Mouse (Mus musculus) heart, embryonic 15.5 days (tissue): ENCODE data around the gene Chd3. TPM values are rescaled to one million over a fixed set of nuclear protein-coding genes. Genes with fewer than 3 reads are reported as not detected.

Experiments used
- ATAC-seq: fragments of 200-750 bp; cut with Nextera tagmentation; replicated peaks from 2 replicates; pipeline ENCODE4 v1.8.0; 2017; ENCODE audit warnings: low read depth, moderate TSS enrichment; ENCODE audit not compliant: insufficient number of reproducible peaks, insufficient read depth, low FRiP score
- H3K27ac ChIP-seq: fragments of 300-500 bp; sonication (generic); 2 replicates; pipeline ENCODE4 v1.5.1; 2015; ENCODE audit warnings: mild to moderate bottlenecking, inconsistent platforms
- H3K27me3 ChIP-seq: fragments of 300-500 bp; sonication (generic); 2 replicates; pipeline ENCODE4 v1.6.1; 2015; ENCODE audit warnings: inconsistent platforms
- H3K36me3 ChIP-seq: fragments of 300-500 bp; sonication (generic); 2 replicates; pipeline ENCODE4 v1.6.1; 2015; ENCODE audit warnings: mild to moderate bottlenecking, inconsistent platforms
- H3K4me1 ChIP-seq: fragments of 300-500 bp; sonication (generic); replicated peaks from 2 replicates; pipeline ENCODE4 v1.6.1; 2015; ENCODE audit warnings: inconsistent platforms
- H3K4me2 ChIP-seq: fragments of 300-500 bp; sonication (generic); 2 replicates; pipeline ENCODE4 v1.6.1; 2015; ENCODE audit warnings: inconsistent platforms, mild to moderate bottlenecking, moderate library complexity
- H3K4me3 ChIP-seq: fragments of 300-500 bp; sonication (generic); 2 replicates; pipeline ENCODE4 v1.5.1; 2015; ENCODE audit warnings: mild to moderate bottlenecking, inconsistent platforms
- H3K9ac ChIP-seq: fragments of 300-500 bp; sonication (generic); 2 replicates; pipeline ENCODE4 v1.6.1; 2015; ENCODE audit warnings: mild to moderate bottlenecking, inconsistent platforms
- H3K9me3 ChIP-seq: fragments of 300-500 bp; sonication (generic); replicated peaks from 2 replicates; pipeline ENCODE4 v1.6.1; 2016; ENCODE audit warnings: inconsistent platforms
- WGBS: fragments of 180-500 bp; shearing (Covaris S2); methylation state at CpG from one replicate; pipeline ENCODE4 v1.1.7; 2015; ENCODE audit warnings: mixed read lengths; 5-methylcytosine and 5-hydroxymethylcytosine counted together
- polyA plus RNA-seq: library from polyadenylated mRNA; unstranded; fragments of >200 nt; fragmentation: Nextera tagmentation; extraction: Ambion mirVana; gene quantifications from 2 replicates; pipeline ENCODE4 v1.2.1, GENCODE M21; 2015

The Chd3 gene
- polyA plus RNA-seq, 1 experiment from 2014 or later = 14.2 TPM

DNA sequence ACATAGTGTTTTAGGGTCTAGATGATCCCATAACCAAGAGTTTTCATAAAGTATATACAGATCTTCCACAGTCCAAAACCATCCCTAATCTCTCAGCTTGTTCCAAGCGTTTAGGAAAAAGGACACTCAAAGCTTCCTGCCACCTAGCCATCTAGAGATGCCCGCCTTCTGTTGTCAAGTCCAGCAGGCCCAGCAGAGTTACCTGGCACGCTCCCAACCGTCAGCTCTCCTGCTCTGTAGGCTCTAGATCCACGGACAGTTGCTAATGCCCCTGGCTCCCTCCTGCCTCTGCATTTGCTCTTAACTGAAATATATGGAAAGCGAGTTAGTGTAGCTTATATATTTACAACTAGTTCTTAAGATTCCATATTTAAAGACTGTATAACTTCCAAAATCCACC is 12.2 kb upstream of the Chd3 start:
- no peaks in the 10 kb centered on the region for H3K36me3 ChIP-seq
- no peak overlapping the region for H3K9ac ChIP-seq
- no peak for ATAC-seq
- 0 out of 2 replicates have a peak overlapping the region, but pooled peaks have one; percentile 19 for H3K27ac ChIP-seq
- H3K4me2 ChIP-seq = no peak overlapping the region
- 60% methylated on average over 6 of the region's 6 CpGs for WGBS
- no peaks in the 10 kb centered on the region for H3K27me3 ChIP-seq
- peaks cover 14% of the 10 kb centered on the region for H3K4me1 ChIP-seq
- no peak overlapping the region for H3K4me3 ChIP-seq
- H3K9me3 ChIP-seq = no peaks in the 10 kb centered on the region

DNA sequence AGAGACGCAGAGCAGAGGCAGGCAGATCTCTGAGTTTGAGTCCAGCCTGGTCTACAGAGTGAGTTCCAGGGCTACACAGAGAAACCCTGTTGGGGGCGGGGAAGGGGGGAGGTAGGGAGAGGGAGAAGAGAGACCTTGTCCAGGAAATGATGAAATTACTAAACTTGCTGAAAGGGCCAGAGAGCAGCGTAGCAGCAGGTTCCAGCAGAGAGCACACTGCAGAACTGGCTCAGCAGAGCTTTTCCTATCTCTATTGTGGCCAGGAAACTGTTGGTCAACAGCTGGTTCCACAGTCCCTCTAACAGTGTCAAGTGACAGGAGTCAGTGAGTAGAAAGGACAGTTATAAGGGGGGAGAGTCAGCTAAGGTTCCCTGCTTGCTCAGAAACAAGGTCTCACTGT is 10.4 kb upstream of the Chd3 start:
- WGBS = 79% methylated on average over 3 of the region's 3 CpGs
- H3K27me3 ChIP-seq = no peaks in the 10 kb centered on the region
- no peak overlapping the region for H3K4me2 ChIP-seq
- peaks cover 14% of the 10 kb centered on the region for H3K4me1 ChIP-seq
- no peak for ATAC-seq
- 0 out of 2 replicates have a peak, but pooled peaks cover 3% of the 10 kb centered on the region for H3K36me3 ChIP-seq
- no peak overlapping the region for H3K27ac ChIP-seq
- H3K9ac ChIP-seq = no peak overlapping the region
- H3K4me3 ChIP-seq = no peak overlapping the region
- H3K9me3 ChIP-seq = no peaks in the 10 kb centered on the region

DNA sequence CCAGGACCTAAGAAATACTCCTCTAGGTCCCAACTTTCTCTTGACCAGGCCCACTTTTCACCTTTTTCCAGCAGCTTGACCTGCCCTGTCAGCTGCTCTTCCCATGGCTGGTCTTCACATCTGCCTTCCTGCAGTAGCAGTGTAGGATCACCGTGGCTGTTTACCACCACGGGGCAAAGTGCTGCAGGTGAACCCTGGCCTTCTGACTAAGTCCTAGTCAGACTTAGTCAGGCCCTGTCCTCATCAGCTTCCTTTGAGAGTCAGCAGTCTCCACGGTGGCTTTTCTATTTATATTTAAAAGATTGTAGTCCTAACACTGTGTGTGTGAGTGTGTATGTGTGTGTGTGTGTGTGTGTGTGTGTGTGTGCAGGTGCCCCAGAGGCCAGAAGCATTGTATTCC is 8.6 kb upstream of the Chd3 start:
- H3K9ac ChIP-seq = no peak overlapping the region
- H3K36me3 ChIP-seq = 0 out of 2 replicates have a peak, but pooled peaks cover 3% of the 10 kb centered on the region
- H3K4me2 ChIP-seq = no peak overlapping the region
- ATAC-seq = no peak
- H3K4me1 ChIP-seq = peaks cover 12% of the 10 kb centered on the region
- H3K27ac ChIP-seq = no peak overlapping the region
- no peaks in the 10 kb centered on the region for H3K9me3 ChIP-seq
- no peak overlapping the region for H3K4me3 ChIP-seq
- 62% methylated on average over 3 of the region's 3 CpGs for WGBS
- no peaks in the 10 kb centered on the region for H3K27me3 ChIP-seq

DNA sequence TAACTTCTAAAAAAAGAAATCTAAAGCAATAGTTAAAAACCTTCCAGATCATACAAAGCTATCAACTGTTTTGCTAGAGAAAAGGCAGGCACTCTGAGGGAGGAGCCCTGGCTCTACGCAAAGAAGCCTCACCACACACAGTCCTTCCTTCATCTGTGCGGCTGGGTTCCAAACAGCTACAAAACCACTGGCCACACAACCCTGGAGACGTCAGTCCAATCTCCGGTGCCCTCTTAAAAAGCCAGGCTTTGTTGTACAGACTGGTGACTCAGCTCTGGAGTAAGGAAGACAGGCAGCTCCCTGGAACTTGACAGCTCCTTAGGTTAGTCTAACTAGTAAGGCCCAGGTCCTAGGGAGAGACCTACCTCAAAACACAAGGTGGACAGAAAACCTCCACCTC is 6.4 kb upstream of the Chd3 start:
- no peak overlapping the region for H3K27ac ChIP-seq
- no peak overlapping the region for H3K4me2 ChIP-seq
- H3K9me3 ChIP-seq = no peaks in the 10 kb centered on the region
- ATAC-seq = no peak
- H3K4me1 ChIP-seq = peaks cover 22% of the 10 kb centered on the region
- H3K9ac ChIP-seq = no peak overlapping the region
- WGBS = 82% methylated on average over 4 of the region's 4 CpGs
- H3K4me3 ChIP-seq = no peak overlapping the region
- H3K27me3 ChIP-seq = no peaks in the 10 kb centered on the region
- H3K36me3 ChIP-seq = 0 out of 2 replicates have a peak, but pooled peaks cover 3% of the 10 kb centered on the region

DNA sequence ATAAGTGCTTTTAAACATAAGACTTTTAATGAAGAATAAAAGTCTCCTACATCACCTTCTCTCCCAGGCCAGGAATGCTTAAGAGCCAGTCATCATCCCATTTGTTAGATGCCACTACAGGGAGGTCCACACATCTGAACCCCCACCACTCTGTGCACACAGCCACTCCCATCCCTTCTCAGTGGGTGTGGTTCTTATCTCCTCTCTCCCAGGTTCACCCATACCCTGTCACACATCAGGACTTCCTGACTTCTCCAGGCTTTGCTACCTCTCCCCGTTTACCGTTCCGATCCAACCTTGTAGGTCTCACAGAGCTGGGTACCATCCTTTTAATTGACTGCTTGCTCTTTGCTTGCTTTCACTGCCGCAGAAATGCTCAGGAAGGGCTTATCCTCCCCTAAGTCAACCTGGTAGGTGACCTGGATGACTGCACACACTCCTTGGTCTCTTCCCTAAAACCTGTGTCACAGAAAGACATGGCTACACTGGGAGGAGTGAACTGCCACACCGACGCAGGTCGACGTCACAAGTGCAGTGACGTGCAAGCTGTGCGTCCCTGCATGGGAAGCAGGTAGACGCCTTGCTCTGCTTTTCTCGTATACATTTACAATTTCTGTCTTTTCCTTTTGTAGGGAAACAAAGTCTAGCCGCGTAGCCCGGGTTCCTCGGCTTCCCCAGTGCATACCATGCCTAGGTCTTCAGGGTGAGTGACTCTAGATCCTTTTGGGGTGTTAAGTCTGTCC is 4.2 kb upstream of the Chd3 start:
- ATAC-seq = no peak
- Histone ChIP-seq H3K4me1 (peaks cover 27% of the 10 kb centered on the region), H3K9me3 (no peaks in the 10 kb centered on the region), H3K4me3 (no peak overlapping the region), H3K27me3 (no peaks in the 10 kb centered on the region), H3K4me2 (no peak overlapping the region), H3K36me3 (0 out of 2 replicates have a peak, but pooled peaks cover 3% of the 10 kb centered on the region), H3K9ac (no peak overlapping the region), H3K27ac (no peak overlapping the region)
- WGBS = 84% methylated on average over 16 of the region's 16 CpGs

DNA sequence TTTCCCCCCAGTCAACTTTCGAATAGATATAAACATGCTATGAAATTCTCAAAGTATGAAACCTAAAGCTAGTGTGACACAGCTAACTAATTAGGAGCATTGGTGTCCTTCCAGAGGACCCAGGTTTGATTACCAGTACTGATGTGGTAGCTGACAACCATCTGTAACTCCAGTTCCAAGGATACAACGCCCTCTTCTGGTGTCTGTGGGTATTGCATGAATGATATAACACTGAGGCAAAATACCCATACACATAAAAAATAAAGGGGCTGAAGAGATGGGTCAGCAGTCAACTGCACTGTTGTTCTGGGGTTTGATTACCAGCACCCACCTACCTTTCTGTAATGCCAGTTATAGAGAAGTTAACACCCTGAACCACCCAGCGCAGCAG is 3.6 kb upstream of the Chd3 start:
- Histone ChIP-seq H3K4me3 (no peak overlapping the region), H3K9ac (no peak overlapping the region), H3K27ac (no peak overlapping the region), H3K27me3 (no peaks in the 10 kb centered on the region), H3K4me1 (peaks cover 32% of the 10 kb centered on the region), H3K4me2 (no peak overlapping the region), H3K9me3 (no peaks in the 10 kb centered on the region), H3K36me3 (0 out of 2 replicates have a peak, but pooled peaks cover 3% of the 10 kb centered on the region)
- WGBS = 61% methylated on average over 3 of the region's 3 CpGs
- no peak for ATAC-seq

DNA sequence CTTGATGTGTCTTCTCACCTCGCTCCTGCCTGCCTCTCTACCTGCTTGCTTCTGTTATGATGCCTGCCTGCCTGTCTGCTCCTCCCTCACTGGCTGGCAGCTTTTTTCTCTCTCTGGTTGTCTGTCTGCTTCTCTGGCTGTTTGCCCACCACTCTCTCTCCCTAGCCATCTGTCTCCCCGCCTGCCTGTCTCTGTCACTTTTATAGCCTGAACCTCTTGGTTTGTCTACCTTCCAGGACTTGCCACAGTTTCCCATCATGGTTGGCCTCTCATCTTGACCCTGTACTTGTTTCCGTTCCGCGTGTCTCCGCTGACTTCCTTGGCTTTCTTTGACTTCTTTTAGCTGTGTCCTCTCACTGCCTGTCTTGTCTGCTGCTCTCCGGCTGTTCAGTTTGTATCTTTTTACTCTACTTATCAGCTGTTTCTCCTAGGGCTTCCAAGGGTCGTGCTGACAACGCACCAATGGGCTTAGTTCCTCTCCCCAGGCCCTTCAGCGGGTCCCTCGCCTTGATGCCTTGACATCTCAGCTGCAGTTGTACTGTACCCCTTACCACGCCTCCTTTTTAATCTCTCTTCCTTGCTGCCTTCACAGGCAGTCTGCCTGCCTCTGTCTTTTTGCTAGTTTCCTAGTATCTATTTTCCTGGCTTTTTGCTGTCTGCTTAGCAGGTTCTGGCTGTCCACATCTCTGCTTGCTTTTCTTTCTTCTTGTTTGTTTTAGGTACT is 3.0 kb upstream of the Chd3 start:
- 0 out of 2 replicates have a peak overlapping the region, but pooled peaks have one; percentile 11 for H3K4me3 ChIP-seq
- H3K4me1 ChIP-seq = peaks cover 36% of the 10 kb centered on the region
- H3K27ac ChIP-seq = peak overlapping the region; percentile 69
- H3K9ac ChIP-seq = no peak overlapping the region
- no peaks in the 10 kb centered on the region for H3K9me3 ChIP-seq
- H3K4me2 ChIP-seq = peak overlapping the region; percentile 16; the same call in 1 of the 2 replicates
- ATAC-seq = no peak
- 22% methylated on average over 12 of the region's 12 CpGs for WGBS
- H3K36me3 ChIP-seq = 0 out of 2 replicates have a peak, but pooled peaks cover 3% of the 10 kb centered on the region
- H3K27me3 ChIP-seq = no peaks in the 10 kb centered on the region

DNA sequence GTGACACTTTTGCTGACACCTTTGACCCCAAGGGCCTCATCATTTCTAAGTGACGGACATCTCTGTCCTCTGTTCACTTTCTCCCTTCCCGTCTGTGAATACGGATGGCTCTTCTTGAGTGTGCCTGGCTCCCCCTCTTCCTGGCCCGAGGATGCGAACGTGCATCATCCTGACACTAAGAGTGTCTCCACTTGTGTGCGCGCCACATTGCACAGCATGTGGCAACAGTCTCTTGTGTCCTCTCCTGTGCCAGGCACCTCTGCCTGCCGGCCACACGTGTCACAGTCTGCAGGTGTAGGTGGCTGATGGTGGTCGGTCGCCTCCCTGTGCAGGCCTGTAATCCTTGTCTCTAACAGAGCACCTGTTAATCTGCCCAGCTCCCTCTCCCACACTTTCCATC is 2.4 kb upstream of the Chd3 start:
- peaks cover 42% of the 10 kb centered on the region for H3K4me1 ChIP-seq
- H3K27me3 ChIP-seq = no peaks in the 10 kb centered on the region
- no peak for ATAC-seq
- 56% methylated on average over 12 of the region's 12 CpGs for WGBS
- H3K9ac ChIP-seq = no peak overlapping the region
- H3K4me2 ChIP-seq = 0 out of 2 replicates have a peak overlapping the region, but pooled peaks have one; percentile 16
- H3K36me3 ChIP-seq = 0 out of 2 replicates have a peak, but pooled peaks cover 3% of the 10 kb centered on the region
- H3K27ac ChIP-seq = peak overlapping the region; percentile 69; the same call in 1 of the 2 replicates
- no peaks in the 10 kb centered on the region for H3K9me3 ChIP-seq
- H3K4me3 ChIP-seq = no peak overlapping the region

DNA sequence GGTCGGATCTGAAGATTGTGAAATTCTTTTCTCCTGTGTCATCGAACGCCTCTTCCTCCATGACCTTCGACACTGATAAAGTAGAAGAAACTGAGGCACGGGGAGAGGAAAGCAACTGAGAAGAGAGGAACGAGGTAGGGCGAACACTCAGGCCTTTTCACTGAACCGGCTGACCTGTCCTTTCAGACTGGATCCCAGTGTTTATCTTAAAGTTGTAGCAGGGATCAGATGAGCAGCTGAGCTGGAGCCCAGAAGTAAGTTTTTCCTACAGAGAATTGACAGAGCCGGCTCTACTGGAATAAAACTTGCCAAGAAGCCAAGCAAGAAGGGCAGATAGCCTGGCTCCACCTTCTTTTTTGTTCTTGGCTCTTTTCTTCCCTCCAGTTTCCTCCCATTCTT is 1.6 kb upstream of the Chd3 start:
- Histone ChIP-seq H3K9ac (peak overlapping the region; percentile 6; the same call in 1 of the 2 replicates), H3K4me3 (no peak overlapping the region), H3K9me3 (no peaks in the 10 kb centered on the region), H3K36me3 (0 out of 2 replicates have a peak, but pooled peaks cover 3% of the 10 kb centered on the region), H3K4me2 (peak overlapping the region; percentile 32; the same call in 1 of the 2 replicates), H3K27ac (peak overlapping the region; percentile 56), H3K4me1 (peaks cover 48% of the 10 kb centered on the region), H3K27me3 (no peaks in the 10 kb centered on the region)
- no peak for ATAC-seq
- WGBS = 34% methylated on average over 9 of the region's 9 CpGs

DNA sequence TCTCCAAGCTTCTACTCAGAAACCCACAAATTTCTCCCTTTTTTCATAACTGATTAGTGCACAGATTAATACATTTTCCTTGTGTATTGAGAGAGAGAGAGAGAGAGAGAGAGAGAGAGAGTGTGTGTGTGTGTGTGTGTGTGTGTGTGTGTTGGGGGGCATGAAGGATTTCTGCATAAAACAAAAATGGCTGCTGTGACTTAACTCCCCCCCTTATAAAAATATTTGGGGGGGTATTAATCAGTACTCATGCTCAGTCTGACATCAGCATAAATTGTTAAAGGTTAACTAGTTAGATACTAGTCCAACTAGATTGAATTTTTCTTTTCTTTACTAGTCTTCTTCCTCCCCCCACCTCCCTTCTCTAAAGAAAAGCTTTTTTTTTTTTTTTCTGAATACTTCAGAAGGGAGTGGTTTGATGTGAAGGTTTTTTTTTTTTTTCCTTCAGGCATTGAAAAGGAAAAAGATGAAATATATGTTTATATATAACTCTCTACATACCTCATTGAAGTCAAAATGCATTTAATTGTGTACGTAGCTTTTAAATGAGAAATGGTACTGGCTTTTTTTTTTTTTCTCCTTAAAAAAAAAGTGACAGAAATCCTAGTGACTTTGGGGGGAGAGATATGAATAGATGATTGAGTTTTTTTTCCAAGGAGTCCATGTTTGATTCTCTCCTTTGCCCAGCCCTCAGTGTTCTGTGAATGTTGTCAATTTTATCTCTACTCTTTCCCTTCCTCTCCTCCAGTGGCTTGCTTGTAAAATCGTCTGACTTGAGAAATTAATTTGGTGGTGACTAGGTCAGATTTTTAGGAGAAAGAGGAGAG is 997 bp upstream of the Chd3 start:
- WGBS = 36% methylated on average over 2 of the region's 2 CpGs
- Histone ChIP-seq H3K4me3 (peak overlapping the region; percentile 82), H3K9ac (peak overlapping the region; percentile 95; the same call in 1 of the 2 replicates), H3K9me3 (no peaks in the 10 kb centered on the region), H3K4me1 (peaks cover 55% of the 10 kb centered on the region), H3K27me3 (no peaks in the 10 kb centered on the region), H3K4me2 (peak overlapping the region; percentile 97), H3K27ac (peak overlapping the region; percentile 97), H3K36me3 (no peaks in the 10 kb centered on the region)
- ATAC-seq = no peak
